In the genomic region with DNA sequence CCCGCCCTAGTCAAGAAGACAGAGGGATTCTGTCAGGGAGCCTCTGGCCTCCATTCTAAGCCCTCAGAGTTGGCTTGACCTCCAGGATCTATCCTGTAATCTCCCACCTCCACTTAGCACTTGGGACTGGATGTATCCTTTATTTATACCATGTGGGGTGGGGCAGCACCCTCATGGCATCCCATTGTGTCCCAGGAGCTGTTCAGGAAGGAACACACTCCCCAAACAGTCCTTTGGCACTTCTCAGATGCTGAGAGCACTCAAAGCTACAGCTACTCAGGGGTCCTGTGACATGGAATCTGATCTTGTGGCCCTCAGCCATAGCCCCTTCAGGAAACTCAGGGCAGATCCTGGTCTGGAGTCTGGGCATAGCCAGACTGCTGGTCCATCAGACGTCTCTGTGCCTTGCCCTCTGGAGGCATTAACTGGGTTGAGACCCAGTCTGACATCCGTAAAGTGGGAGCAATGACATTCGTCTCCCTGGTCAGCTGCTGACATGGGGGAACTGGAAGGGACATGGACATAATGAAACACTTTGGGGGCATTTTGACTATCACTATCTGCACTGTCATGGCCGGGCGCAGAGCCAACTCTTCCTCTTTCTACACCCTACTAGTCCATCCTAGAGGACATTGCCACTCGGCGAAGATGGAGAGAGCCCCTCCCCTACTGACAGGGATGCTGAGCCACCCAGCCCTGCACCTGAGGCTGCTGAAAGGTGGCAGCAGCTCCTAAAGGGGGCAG, we compare ENCODE assay signal across 11 mouse cellular contexts. TPM values are rescaled to one million over a fixed set of nuclear protein-coding genes. Genes with fewer than 3 reads are reported as not detected.
DNase-seq lines count a peak whose midpoint lies in the region; ATAC-seq and TF ChIP-seq lines count a peak whose summit lies in the region.
"Had no signal": no experiment of that assay in that cellular context is flagged by ENCODE, and none has a peak within 500 bp of the region (broad histone marks: within the 10 kb centered on the region; RNA-seq: fewer than 3 reads in every experiment).

No protein-coding gene starts in this region.

- peaks cover 8% of the 10 kb centered on the region for H3K4me1 ChIP-seq in stomach, postnatal 0 days (replicated peaks; ENCODE audit: control insufficient read depth, insufficient read depth)

- H3K27ac ChIP-seq in stomach, postnatal 0 days (replicated peaks), result peak overlapping the region; percentile 81; the same call in 1 of the 2 replicates
- H3K27ac ChIP-seq: macrophage had no signal

- 71% methylated on average over 8 of the region's 8 CpGs for WGBS in stomach, postnatal 0 days

- H3K27me3 ChIP-seq in stomach, postnatal 0 days (ENCODE audit: control insufficient read depth, insufficient read depth, low read length), result no peaks in the 10 kb centered on the region

- H3K4me3 ChIP-seq in stomach, postnatal 0 days (ENCODE audit: low read depth, low read length), result no peak overlapping the region

- no peaks in the 10 kb centered on the region for H3K9me3 ChIP-seq in stomach, postnatal 0 days (ENCODE audit: control insufficient read depth, low read length)

- ATAC-seq in stomach, postnatal 0 days (ENCODE audit: low FRiP score, low TSS enrichment), result no peak
- ATAC-seq: intestine, embryonic 16.5 days had no signal

- DNase-seq in heart, postnatal 4 days, result peak; percentile 22
- DNase-seq in heart, adult 8-10 months (ENCODE audit: low spot score), result no peak
- peak; percentile 64 to 66 for DNase-seq in right cerebral cortex, postnatal 10 days (ENCODE audit: low spot score in 2 of 2)
- DNase-seq in right cerebral cortex, adult 18-20 months, result no peak
- peak; percentile 62 to 79 for DNase-seq in lung, adult 18-20 months
- DNase-seq in stomach, postnatal 0 days (ENCODE audit: low spot score), result no peak
- no peak for DNase-seq in embryo, embryonic 10.5 days (ENCODE audit: low spot score)
- DNase-seq in layer of hippocampus, adult 18-20 months (ENCODE audit: low spot score in 2 of 2), result no peak

- no peak for TF ChIP-seq CTCF in stomach, postnatal 0 days (IDR thresholded peaks at IDR 0.05; ENCODE audit: low read depth)

- no peaks in the 10 kb centered on the region; the same call in 1 of the 2 replicates for H3K36me3 ChIP-seq in stomach, postnatal 0 days (ENCODE audit: control insufficient read depth, insufficient read depth, low read length)

- TF ChIP-seq EP300 in stomach, postnatal 0 days (optimal IDR thresholded peaks at IDR 0.05), result no peak

- no peak overlapping the region for H3K4me2 ChIP-seq in stomach, postnatal 0 days (replicated peaks; ENCODE audit: low read depth)

- H3K9ac ChIP-seq in stomach, postnatal 0 days (ENCODE audit: low read length), result no peak overlapping the region

RNA-seq across cellular contexts. Expression of gene Osbpl2, which starts 2.2 kb away (rescaled TPM):
- total RNA-seq in heart, postnatal 4 days (2021), result 10 to 100 TPM; 28.5 to 28.6 TPM
- 10 to 100 TPM; 38.2 to 44.9 (median 39.7) TPM for total RNA-seq in heart, adult 8-10 months (2022)
- 46.4 and 50.4 TPM in 2 replicates for polyA plus RNA-seq in stomach, postnatal 0 days (2015; fragmentation: Nextera tagmentation; extraction: Ambion mirVana)
- total RNA-seq in layer of hippocampus, adult 18-20 months (2021), result 10 to 100 TPM; 47.6 to 47.9 TPM

RNA-seq across cellular contexts. Expression of gene Hrh3, which starts 12.6 kb away (rescaled TPM):
- total RNA-seq in heart, postnatal 4 days (2021), result not detected
- total RNA-seq in heart, adult 8-10 months (2022), result under 1 TPM in 1 of 4 experiments, not detected in 3; 0.22 TPM
- 0.05 TPM in 1 of 2 replicates, not detected in the other for polyA plus RNA-seq in stomach, postnatal 0 days (2015; fragmentation: Nextera tagmentation; extraction: Ambion mirVana)
- total RNA-seq in layer of hippocampus, adult 18-20 months (2021), result 10 to 100 TPM; 49.0 to 63.4 TPM
- polyA plus RNA-seq: macrophage; stomach, embryonic 16.5 days had no signal

RNA-seq across cellular contexts. Expression of gene Mtg2, which starts 46.5 kb away (rescaled TPM):
- 10 to 100 TPM; 14.2 to 16.5 TPM for total RNA-seq in heart, postnatal 4 days (2021)
- total RNA-seq in heart, adult 8-10 months (2022), result 10 to 100 TPM; 29.1 to 34.0 (median 30.1) TPM
- polyA plus RNA-seq in stomach, postnatal 0 days (2015; fragmentation: Nextera tagmentation; extraction: Ambion mirVana), result 13.9 and 14.0 TPM in 2 replicates
- total RNA-seq in layer of hippocampus, adult 18-20 months (2021), result 10 to 100 TPM; 17.9 to 18.9 TPM

RNA-seq across cellular contexts. Expression of gene Adrm1, which starts 54.4 kb away (rescaled TPM):
- total RNA-seq in heart, postnatal 4 days (2021), result 100 to 1,000 TPM; 103 to 104 TPM
- 10 to 100 TPM; 80.8 to 93.9 (median 90.0) TPM for total RNA-seq in heart, adult 8-10 months (2022)
- polyA plus RNA-seq in stomach, postnatal 0 days (2015; fragmentation: Nextera tagmentation; extraction: Ambion mirVana), result 141 TPM in 2 replicates
- total RNA-seq in layer of hippocampus, adult 18-20 months (2021), result 100 to 1,000 TPM; 103 to 105 TPM

Comparison
In these comparisons a context has a peak if more than half of its experiments do, and no peak if none do; other contexts are left out.
1. DNase-seq: peak in heart, postnatal 4 days (single experiment), right cerebral cortex, postnatal 10 days (2 of 2) and lung, adult 18-20 months (2 of 2); none in heart, adult 8-10 months (single experiment), right cerebral cortex, adult 18-20 months (single experiment), stomach, postnatal 0 days (single experiment), embryo, embryonic 10.5 days (single experiment) and layer of hippocampus, adult 18-20 months (0 of 2).
2. RNA of gene Hrh3, which starts 12.6 kb away (total RNA-seq): 49.0 to 63.4 TPM in layer of hippocampus, adult 18-20 months; 0.22 TPM in heart, adult 8-10 months and not detected in heart, postnatal 4 days; every median in the first group is over 10 times any median in the second.